Mouse (Mus musculus) heart, embryonic 10.5 days (tissue): ENCODE results near the gene Epha2. TPM values are rescaled to one million over a fixed set of nuclear protein-coding genes. Genes with fewer than 3 reads are reported as not detected.
A peak's percentile ranks its signal among the peaks of the same experiment; 100 is the strongest.

Experiments
- DNase-seq: peaks from one replicate; pipeline ENCODE4 v3.0.0-alpha.2; 2017; ENCODE audit warnings: low spot score
- H3K27ac ChIP-seq: fragments of 300-500 bp; sonication (generic); 2 replicates; pipeline ENCODE4 v1.5.1; 2016; ENCODE audit warnings: mild to moderate bottlenecking
- H3K27me3 ChIP-seq: fragments of 300-500 bp; sonication (generic); 2 replicates; pipeline ENCODE4 v1.6.1; 2016; ENCODE audit warnings: mild to moderate bottlenecking; ENCODE audit not compliant: poor library complexity, insufficient read depth, severe bottlenecking
- H3K36me3 ChIP-seq: fragments of 300-500 bp; sonication (generic); 2 replicates; pipeline ENCODE4 v1.6.1; 2016; ENCODE audit warnings: mild to moderate bottlenecking, moderate library complexity
- H3K4me1 ChIP-seq: fragments of 300-500 bp; sonication (generic); 2 replicates; pipeline ENCODE4 v1.6.1; 2016; ENCODE audit warnings: mild to moderate bottlenecking
- H3K4me3 ChIP-seq: fragments of 300-500 bp; sonication (generic); 2 replicates; pipeline ENCODE4 v1.5.1; 2016; ENCODE audit warnings: mild to moderate bottlenecking, moderate library complexity
- H3K9me3 ChIP-seq: fragments of 300-500 bp; sonication (generic); 2 replicates; pipeline ENCODE4 v1.6.1; 2016; ENCODE audit warnings: mild to moderate bottlenecking, moderate library complexity
- WGBS: fragments of 180-500 bp; shearing (Covaris S2); methylation state at CpG from one replicate; pipeline ENCODE4 v1.1.7; 2016; 5-methylcytosine and 5-hydroxymethylcytosine counted together
- polyA plus RNA-seq: library from polyadenylated mRNA; unstranded; fragments of >200 nt; fragmentation: Nextera tagmentation; extraction: Ambion mirVana; gene quantifications from 2 replicates; pipeline ENCODE4 v1.2.1, GENCODE M21; 2016

The Epha2 gene
- polyA plus RNA-seq, 1 experiment from 2014 or later, result 5.2 TPM

DNA sequence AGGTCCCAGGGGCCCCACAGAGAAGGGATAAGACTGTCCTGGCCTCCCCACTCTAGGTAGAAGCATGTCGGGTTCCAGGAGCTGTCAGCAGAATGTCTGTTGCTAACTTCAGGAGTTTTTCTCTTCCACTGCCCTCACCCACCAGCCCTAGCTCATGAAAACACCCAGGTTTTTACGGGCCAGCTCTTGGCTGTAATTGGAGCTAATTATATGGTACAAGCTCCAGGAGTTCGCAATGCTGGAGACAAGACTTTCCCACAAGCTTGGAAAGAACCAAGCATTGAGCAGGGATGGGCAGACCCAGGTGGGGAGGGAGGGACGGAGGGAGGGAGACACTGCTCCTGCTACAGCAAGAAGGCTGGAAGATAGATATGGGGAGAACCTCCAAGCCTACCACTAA, 26.0 kb downstream of the Epha2 start:
- no peak for DNase-seq
- no peaks in the 10 kb centered on the region for H3K9me3 ChIP-seq
- H3K27ac ChIP-seq, result 0 out of 2 replicates have a peak overlapping the region, but pooled peaks have one; percentile 6
- H3K27me3 ChIP-seq, result no peaks in the 10 kb centered on the region
- WGBS, result 62% methylated on average over 4 of the region's 4 CpGs
- H3K4me3 ChIP-seq, result no peak overlapping the region
- peaks cover 45% of the 10 kb centered on the region for H3K4me1 ChIP-seq
- peaks cover 41% of the 10 kb centered on the region for H3K36me3 ChIP-seq

DNA sequence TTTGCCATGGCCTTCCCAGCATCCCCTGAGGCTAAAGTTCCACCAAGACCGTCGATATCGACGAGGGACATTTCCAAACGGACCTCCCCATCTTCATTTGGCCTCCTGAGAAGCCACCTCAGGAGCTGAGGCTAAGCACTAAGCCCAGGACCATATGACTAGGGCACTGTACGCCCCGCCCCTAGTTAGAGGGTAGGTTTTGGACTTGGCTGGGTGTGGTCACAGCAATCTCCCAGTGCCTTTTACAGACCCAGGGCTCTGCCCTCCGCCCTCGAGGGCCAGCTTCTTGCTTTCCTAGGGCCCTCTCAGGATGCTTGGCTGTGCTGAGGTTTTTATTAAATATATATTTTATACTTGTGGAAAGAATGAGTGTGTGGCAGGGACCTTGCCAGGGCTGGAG, 27.7 kb downstream of the Epha2 start:
- H3K27ac ChIP-seq, result no peak overlapping the region

DNA sequence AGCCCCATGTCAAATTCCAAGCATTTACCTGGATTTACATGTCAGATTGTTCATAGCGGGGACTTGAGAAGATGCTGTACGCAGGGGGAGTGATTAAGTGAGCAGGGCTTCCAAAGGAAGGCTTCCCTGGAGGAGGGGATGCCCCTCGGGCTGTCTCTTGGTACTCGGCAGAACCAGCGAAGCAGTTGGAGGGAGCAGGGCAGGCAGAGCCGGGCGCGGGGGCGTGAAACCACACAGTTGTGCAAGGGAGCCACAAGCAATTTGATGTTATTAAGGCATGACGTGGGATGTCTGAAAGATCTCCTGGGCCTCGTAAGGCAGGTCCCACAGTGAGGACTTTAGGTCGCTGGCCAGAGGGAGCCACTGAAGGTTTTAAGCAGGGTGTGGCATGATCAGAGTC, 28.9 kb downstream of the Epha2 start:
- 70% methylated on average over 12 of the region's 12 CpGs for whole genome bisulfite sequencing
- no peak overlapping the region for H3K4me3 ChIP-seq
- H3K27ac ChIP-seq, result no peak overlapping the region
- peaks cover 14% of the 10 kb centered on the region; the same call in 1 of the 2 replicates for H3K36me3 ChIP-seq
- peaks cover 5% of the 10 kb centered on the region for H3K27me3 ChIP-seq
- no peaks in the 10 kb centered on the region for H3K9me3 ChIP-seq
- peaks cover 53% of the 10 kb centered on the region for H3K4me1 ChIP-seq
- DNase-seq, result no peak

More for the DNA sequence above, 27.7 kb downstream of the Epha2 start:
- no peak for DNase-seq
- no peak overlapping the region for H3K4me3 ChIP-seq
- peaks cover 5% of the 10 kb centered on the region for H3K27me3 ChIP-seq
- H3K4me1 ChIP-seq, result peaks cover 53% of the 10 kb centered on the region
- 79% methylated on average over 9 of the region's 9 CpGs for WGBS
- peaks cover 24% of the 10 kb centered on the region for H3K36me3 ChIP-seq
- no peaks in the 10 kb centered on the region for H3K9me3 ChIP-seq

DNA sequence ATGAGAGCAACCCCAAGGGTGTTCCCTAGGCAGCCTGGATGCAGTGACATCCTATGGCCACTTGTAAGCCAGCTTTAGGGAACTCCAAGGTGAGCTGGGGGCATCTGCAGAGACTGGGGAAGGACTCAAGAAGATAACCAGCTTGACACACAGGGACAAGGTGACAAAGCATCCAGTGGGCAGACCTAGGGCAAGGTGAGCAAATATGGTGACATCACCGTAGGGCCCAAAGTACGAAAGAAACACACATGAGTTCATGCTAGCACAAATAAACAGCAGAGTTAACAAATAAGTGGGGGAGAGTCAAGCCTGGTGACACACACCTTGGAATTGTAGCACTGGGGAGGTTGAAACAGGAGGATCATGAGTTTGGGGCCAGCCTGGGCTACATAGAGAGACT, 30.4 kb downstream of the Epha2 start:
- no peak overlapping the region for H3K27ac ChIP-seq
- no peaks in the 10 kb centered on the region for H3K9me3 ChIP-seq
- peaks cover 5% of the 10 kb centered on the region for H3K27me3 ChIP-seq
- H3K4me3 ChIP-seq, result no peak overlapping the region
- 94% methylated on average over 2 of the region's 2 CpGs for WGBS
- H3K36me3 ChIP-seq, result peaks cover 9% of the 10 kb centered on the region; the same call in 1 of the 2 replicates
- no peak for DNase-seq
- H3K4me1 ChIP-seq, result peaks cover 53% of the 10 kb centered on the region

DNA sequence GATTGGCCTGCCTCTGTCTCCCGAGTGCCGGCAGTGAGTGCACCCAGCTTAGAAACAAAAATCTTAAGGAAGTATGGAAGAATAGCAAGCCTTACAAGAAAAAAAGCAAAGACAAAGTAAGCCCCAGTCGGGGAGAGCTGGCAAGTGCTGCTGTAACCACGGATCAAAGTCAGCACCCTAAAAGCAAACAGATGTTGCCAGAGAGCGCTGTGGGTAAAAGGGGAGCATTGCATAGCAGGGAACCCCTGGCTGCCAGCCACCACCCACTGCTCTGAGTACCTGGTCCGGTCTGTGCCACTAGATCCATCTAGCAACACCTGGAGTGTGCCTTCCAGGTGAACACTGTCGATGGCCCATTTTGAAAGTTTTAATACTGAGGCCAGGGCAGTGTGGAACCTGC, 31.2 kb downstream of the Epha2 start:
- Histone ChIP-seq H3K4me3 (no peak overlapping the region), H3K4me1 (peaks cover 46% of the 10 kb centered on the region), H3K36me3 (peaks cover 7% of the 10 kb centered on the region; the same call in 1 of the 2 replicates), H3K27me3 (peaks cover 5% of the 10 kb centered on the region), H3K27ac (no peak overlapping the region; the same call in 1 of the 2 replicates), H3K9me3 (no peaks in the 10 kb centered on the region)
- no peak for DNase-seq
- 75% methylated on average over 7 of the region's 7 CpGs for WGBS

DNA sequence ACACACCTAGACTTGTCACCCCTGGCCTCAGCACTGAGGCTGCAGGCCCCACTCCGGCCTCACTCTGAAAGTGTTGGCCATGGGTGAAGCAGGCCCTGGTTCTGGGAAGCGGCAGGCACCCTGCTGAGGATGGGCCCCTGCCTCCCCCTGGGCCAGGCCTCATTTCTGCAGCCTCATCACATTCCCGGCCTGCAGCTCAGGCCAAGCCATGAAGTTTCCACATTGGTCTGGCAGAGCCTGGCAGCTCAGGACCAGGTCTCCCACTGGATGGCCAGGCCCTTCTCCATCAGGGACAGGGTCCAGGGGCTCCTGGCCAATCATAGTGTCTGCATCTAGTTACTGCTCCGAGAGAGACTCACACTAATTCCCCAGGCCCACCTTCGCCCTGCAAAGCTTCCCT, 33.7 kb downstream of the Epha2 start:
- 64% methylated on average over 5 of the region's 5 CpGs for whole genome bisulfite sequencing
- no peaks in the 10 kb centered on the region for H3K9me3 ChIP-seq
- no peaks in the 10 kb centered on the region for H3K36me3 ChIP-seq
- peak overlapping the region; percentile 84 for H3K27ac ChIP-seq
- peaks cover 61% of the 10 kb centered on the region for H3K4me1 ChIP-seq
- peaks cover 5% of the 10 kb centered on the region for H3K27me3 ChIP-seq
- no peak for DNase-seq
- H3K4me3 ChIP-seq, result no peak overlapping the region

DNA sequence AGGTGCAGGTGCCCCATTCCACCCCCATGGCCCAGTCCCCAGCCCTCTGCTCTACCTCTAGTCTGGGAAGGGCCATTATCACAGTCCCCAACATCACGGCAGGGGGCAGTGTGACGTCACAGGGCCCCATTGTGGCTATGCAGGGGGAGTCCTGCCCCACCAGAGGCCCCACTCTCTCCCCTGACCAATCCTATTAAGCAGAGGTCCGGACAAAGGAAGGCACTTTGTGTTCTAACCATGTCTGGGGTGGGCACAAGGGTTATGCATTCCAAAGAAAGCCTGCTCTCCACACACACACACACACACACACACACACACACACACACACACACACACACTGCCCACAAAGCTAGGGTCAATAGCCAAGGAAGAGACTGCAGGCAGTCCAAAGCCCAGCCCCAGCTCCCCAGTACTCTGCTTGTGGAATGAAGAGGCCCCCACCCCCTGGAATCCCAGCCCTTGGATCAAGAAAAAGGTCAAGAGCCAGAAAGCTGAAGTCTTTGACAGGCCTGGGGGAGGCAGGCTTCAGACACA, 34.3 kb downstream of the Epha2 start:
- Histone ChIP-seq H3K4me3 (no peak overlapping the region; the same call in 1 of the 2 replicates), H3K36me3 (no peaks in the 10 kb centered on the region), H3K4me1 (peaks cover 59% of the 10 kb centered on the region), H3K27me3 (peaks cover 5% of the 10 kb centered on the region), H3K9me3 (no peaks in the 10 kb centered on the region), H3K27ac (peak overlapping the region; percentile 84)
- WGBS, result 14% methylated on average over 3 of the region's 3 CpGs
- no peak for DNase-seq

DNA sequence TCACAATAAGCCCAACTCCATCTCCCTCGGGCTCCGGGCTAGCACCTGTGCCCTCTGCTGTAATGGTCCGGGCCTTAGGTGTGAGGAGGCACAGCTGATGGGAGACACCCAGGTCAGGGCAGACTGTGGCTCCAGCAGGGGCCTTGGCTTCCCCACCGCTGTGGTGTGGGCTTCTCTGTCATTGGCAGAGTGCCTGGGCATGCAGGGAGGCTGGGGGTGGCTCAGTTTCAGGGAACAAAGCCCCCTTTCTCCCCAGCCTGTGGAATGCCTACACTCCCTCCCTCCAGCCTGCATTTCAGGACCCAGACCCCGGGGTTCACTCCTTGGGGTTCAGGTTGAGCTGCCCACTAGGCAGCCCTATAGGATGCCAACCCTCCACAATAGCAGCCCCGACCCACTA, 35.2 kb downstream of the Epha2 start:
- H3K4me1 ChIP-seq, result peaks cover 59% of the 10 kb centered on the region

DNA sequence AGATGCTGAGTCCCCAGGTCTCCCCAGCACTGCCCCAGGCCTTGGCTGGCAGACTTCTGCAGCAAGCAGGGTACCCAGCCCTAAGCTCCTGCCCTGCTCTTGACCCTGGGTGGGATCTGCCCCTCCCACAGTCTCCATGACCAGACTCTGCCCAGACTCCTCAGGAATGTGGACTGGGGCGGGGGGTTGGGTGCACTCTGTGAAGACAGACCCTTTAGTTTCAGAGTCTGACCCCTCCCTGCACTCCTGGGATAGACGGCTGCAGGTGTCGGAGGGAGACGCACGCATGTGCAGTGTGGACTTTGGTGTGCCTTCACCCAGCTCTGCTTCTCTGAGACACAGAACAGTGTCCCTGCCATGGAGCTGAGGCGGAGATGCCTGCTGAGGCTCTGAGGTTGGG, 36.9 kb downstream of the Epha2 start:
- DNase-seq, result no peak
- H3K9me3 ChIP-seq, result no peaks in the 10 kb centered on the region
- peak overlapping the region; percentile 71 for H3K27ac ChIP-seq
- H3K27me3 ChIP-seq, result peaks cover 10% of the 10 kb centered on the region; the same call in 1 of the 2 replicates
- peak overlapping the region; percentile 16; the same call in 1 of the 2 replicates for H3K4me3 ChIP-seq
- WGBS, result 26% methylated on average over 6 of the region's 6 CpGs
- no peaks in the 10 kb centered on the region for H3K36me3 ChIP-seq
- peaks cover 57% of the 10 kb centered on the region for H3K4me1 ChIP-seq

More for the DNA sequence above, 35.2 kb downstream of the Epha2 start:
- Histone ChIP-seq H3K9me3 (no peaks in the 10 kb centered on the region), H3K27me3 (peaks cover 13% of the 10 kb centered on the region), H3K4me3 (no peak overlapping the region), H3K36me3 (no peaks in the 10 kb centered on the region), H3K27ac (peak overlapping the region; percentile 84)
- 70% methylated on average over 6 of the region's 6 CpGs for WGBS
- DNase-seq, result no peak

DNA sequence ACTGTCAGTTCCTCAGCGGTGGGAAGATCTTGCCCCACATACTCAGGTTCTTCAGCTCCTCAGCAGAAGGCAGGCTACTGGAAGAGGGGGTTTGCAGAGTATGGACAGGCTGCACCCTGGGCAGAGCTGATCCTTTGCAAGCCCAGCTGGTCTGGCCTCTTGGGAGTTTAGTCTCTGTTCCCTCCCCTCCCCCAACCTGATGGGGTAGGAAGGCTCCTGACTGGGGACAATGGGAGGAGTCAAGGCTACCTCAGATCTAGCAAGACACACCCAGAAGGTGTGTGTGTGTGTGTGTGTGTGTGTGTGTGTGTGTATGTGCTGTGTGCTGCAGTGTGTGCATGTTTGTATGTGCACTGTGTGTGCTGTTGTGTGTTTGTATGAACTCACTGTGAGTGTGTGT, 37.8 kb downstream of the Epha2 start:
- no peaks in the 10 kb centered on the region for H3K9me3 ChIP-seq
- DNase-seq, result no peak
- peak overlapping the region; percentile 16; the same call in 1 of the 2 replicates for H3K4me3 ChIP-seq
- H3K4me1 ChIP-seq, result peaks cover 50% of the 10 kb centered on the region
- peak overlapping the region; percentile 71 for H3K27ac ChIP-seq
- no peaks in the 10 kb centered on the region for H3K36me3 ChIP-seq
- peaks cover 10% of the 10 kb centered on the region; the same call in 1 of the 2 replicates for H3K27me3 ChIP-seq
- 13% methylated on average over 1 of the region's 1 CpGs for WGBS

DNA sequence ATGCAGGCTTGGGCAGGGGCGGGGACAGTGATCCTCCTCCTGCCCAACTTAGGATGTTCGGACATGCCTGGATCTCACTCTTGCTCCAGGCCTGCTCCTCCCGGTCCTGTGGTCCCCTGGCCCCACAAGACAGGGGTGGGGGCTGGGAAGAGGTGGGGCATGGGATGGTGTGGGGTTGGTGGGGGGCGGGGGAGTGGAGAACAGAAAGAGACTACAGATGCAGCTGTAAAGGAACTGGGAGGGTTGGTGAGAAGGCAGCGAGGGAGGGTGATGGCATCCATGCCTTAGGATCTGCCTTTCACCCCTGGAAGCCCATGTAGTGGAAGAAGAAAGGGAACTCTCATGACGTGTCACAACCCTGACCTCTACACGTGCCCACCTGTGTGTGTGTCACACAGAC, 40.4 kb downstream of the Epha2 start:
- Histone ChIP-seq H3K27me3 (peaks cover 10% of the 10 kb centered on the region; the same call in 1 of the 2 replicates), H3K9me3 (no peaks in the 10 kb centered on the region), H3K27ac (no peak overlapping the region; the same call in 1 of the 2 replicates), H3K4me1 (peaks cover 26% of the 10 kb centered on the region), H3K4me3 (no peak overlapping the region), H3K36me3 (no peaks in the 10 kb centered on the region)
- WGBS, result 59% methylated on average over 7 of the region's 7 CpGs
- no peak for DNase-seq

DNA sequence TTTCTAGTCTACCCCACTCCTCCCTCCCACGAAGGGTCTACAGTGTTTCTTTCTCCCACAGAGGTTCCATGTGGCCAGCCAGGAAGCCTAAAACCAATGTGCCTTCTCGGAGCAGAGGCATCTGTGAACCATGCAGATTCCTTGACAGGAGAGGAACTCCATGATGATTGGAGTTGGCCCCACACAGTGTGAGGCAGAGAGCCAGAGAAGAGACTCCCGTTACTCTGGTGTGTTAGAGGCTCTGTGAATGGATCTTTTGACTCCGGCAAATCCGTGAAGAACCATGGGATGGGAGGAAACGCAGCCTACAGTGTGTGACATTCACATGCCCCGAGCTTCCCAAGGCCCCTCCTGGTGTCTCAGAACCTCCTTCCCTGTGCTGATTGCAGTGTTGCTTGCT, 42.5 kb downstream of the Epha2 start:
- 63% methylated on average over 7 of the region's 7 CpGs for WGBS
- Histone ChIP-seq H3K36me3 (no peaks in the 10 kb centered on the region), H3K27ac (no peak overlapping the region), H3K9me3 (no peaks in the 10 kb centered on the region), H3K27me3 (peaks cover 10% of the 10 kb centered on the region; the same call in 1 of the 2 replicates), H3K4me3 (no peak overlapping the region), H3K4me1 (peaks cover 25% of the 10 kb centered on the region)
- DNase-seq, result no peak

DNA sequence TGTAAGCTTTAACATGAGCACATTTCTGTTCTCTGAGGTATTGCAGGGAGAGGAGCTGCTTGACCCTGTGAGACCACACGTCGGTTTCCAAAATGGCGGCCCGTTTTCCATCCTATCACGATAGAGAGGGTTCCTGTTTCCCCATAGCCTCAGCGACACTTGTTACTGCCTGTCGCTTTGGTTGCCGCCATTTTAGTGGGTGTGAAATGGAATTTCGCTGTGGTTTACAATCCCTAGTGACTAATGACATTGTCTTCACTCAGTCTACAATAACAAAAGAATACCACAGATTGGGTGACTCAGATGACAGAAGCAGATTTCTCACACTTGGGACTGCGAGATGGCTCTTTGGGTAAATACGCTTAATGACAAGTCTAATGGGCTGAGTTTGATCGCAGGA, 44.2 kb downstream of the Epha2 start:
- H3K9me3 ChIP-seq, result no peaks in the 10 kb centered on the region
- H3K4me3 ChIP-seq, result no peak overlapping the region
- peaks cover 15% of the 10 kb centered on the region; the same call in 1 of the 2 replicates for H3K27me3 ChIP-seq
- no peaks in the 10 kb centered on the region for H3K36me3 ChIP-seq
- peaks cover 15% of the 10 kb centered on the region; the same call in 1 of the 2 replicates for H3K4me1 ChIP-seq
- DNase-seq, result no peak
- H3K27ac ChIP-seq, result no peak overlapping the region
- WGBS, result 88% methylated on average over 12 of the region's 12 CpGs
